ENCODE assay signal across 7 mouse cellular contexts in genomic region chr8:70873364-70873985, GRCm38 (mm10). TPM values are rescaled to one million over a fixed set of nuclear protein-coding genes. Genes with fewer than 3 reads are reported as not detected.
DNase-seq lines count a peak whose midpoint lies in the region; ATAC-seq and TF ChIP-seq lines count a peak whose summit lies in the region.

Gene Ccdc124 (minus strand): TSS chr8:70873935.

- ATAC-seq in intestine, postnatal 0 days, result peak; percentile 91
- peak; percentile 90 for ATAC-seq in midbrain, embryonic 12.5 days (ENCODE audit: low FRiP score, low read depth)

- peak; percentile 94 for DNase-seq in adrenal gland, adult 8-10 months
- peak; percentile 97 for DNase-seq in embryo, embryonic 9.5 days (ENCODE audit: extremely low spot score)
- no peak for DNase-seq in gonadal fat pad, adult 2 months (ENCODE audit: low read depth)
- DNase-seq in left cerebral cortex, postnatal 4 days, result peak; percentile 95

- H3K4me2 ChIP-seq in intestine, postnatal 0 days (replicated peaks; ENCODE audit: low read depth), result peak within 1 kb of the TSS; percentile 89
- H3K4me2 ChIP-seq in midbrain, embryonic 12.5 days (replicated peaks), result peak within 1 kb of the TSS; percentile 87

- WGBS in intestine, postnatal 0 days, result under 1% methylated on average over 46 of the region's 46 CpGs
- WGBS in midbrain, embryonic 12.5 days, result 1% methylated on average over 46 of the region's 46 CpGs
- WGBS in small intestine, adult 2 months, result 1% methylated on average over 46 of the region's 46 CpGs

- TF ChIP-seq POLR2A in small intestine, adult 2 months (IDR thresholded peaks at IDR 0.05; ENCODE audit: low read depth, low read length), result peak; percentile 31; the same call in 1 of the 2 replicates

- no peaks in the 10 kb centered on the region for H3K36me3 ChIP-seq in intestine, postnatal 0 days (ENCODE audit: control insufficient read depth, insufficient read depth)
- H3K36me3 ChIP-seq in midbrain, embryonic 12.5 days, result no peaks in the 10 kb centered on the region
- 0 out of 2 replicates have a peak, but pooled peaks cover 2% of the 10 kb centered on the region for H3K36me3 ChIP-seq in small intestine, adult 2 months (ENCODE audit: control insufficient read depth, insufficient read depth, low read length)

- H3K9me3 ChIP-seq in intestine, postnatal 0 days (ENCODE audit: control insufficient read depth), result no peaks in the 10 kb centered on the region
- no peaks in the 10 kb centered on the region for H3K9me3 ChIP-seq in midbrain, embryonic 12.5 days

- peak within 1 kb of the TSS; percentile 57 for H3K9ac ChIP-seq in intestine, postnatal 0 days (ENCODE audit: low read depth, low read length)
- H3K9ac ChIP-seq in midbrain, embryonic 12.5 days (replicated peaks), result peak within 1 kb of the TSS; percentile 73

- peak; percentile 99 for TF ChIP-seq CTCF in intestine, postnatal 0 days (IDR thresholded peaks at IDR 0.05; ENCODE audit: low read depth)
- peak; percentile 98 for TF ChIP-seq CTCF in small intestine, adult 2 months (IDR thresholded peaks at IDR 0.05; ENCODE audit: extremely low read depth, insufficient read length, insufficient replicate concordance, low read depth, low read length)

- H3K27ac ChIP-seq in intestine, postnatal 0 days (ENCODE audit: low read depth, low read length), result peak within 1 kb of the TSS; percentile 21; the same call in 1 of the 2 replicates
- peak within 1 kb of the TSS; percentile 80 for H3K27ac ChIP-seq in midbrain, embryonic 12.5 days (replicated peaks)
- H3K27ac ChIP-seq in small intestine, adult 2 months (ENCODE audit: insufficient read depth, low read depth, low read length), result peak within 1 kb of the TSS; percentile 84

- H3K4me3 ChIP-seq in intestine, postnatal 0 days (ENCODE audit: low read depth, low read length), result peak within 1 kb of the TSS; percentile 61
- peak within 1 kb of the TSS; percentile 77 for H3K4me3 ChIP-seq in midbrain, embryonic 12.5 days
- H3K4me3 ChIP-seq in small intestine, adult 2 months (ENCODE audit: low read depth, low read length), result peak within 1 kb of the TSS; percentile 94

- H3K4me1 ChIP-seq in intestine, postnatal 0 days (replicated peaks; ENCODE audit: control insufficient read depth, insufficient read depth, low read length), result no peaks in the 10 kb centered on the region; the same call in 1 of the 2 replicates
- peaks cover 23% of the 10 kb centered on the region for H3K4me1 ChIP-seq in midbrain, embryonic 12.5 days
- H3K4me1 ChIP-seq in small intestine, adult 2 months (ENCODE audit: control insufficient read depth, insufficient read depth, insufficient read length, low read length), result peaks cover 6% of the 10 kb centered on the region

- intact Hi-C loops in left cerebral cortex, postnatal 4 days (cut with DNase I), result no loop called here

- H3K27me3 ChIP-seq in intestine, postnatal 0 days (replicated peaks; ENCODE audit: control insufficient read depth, insufficient read depth, low read length), result no peaks in the 10 kb centered on the region
- H3K27me3 ChIP-seq in midbrain, embryonic 12.5 days, result peaks cover 6% of the 10 kb centered on the region; the same call in 1 of the 2 replicates
- no peaks in the 10 kb centered on the region for H3K27me3 ChIP-seq in small intestine, adult 2 months (ENCODE audit: control insufficient read depth, insufficient read depth, low read length)

RNA-seq across cellular contexts. Expression of gene Ccdc124, which starts in this region (rescaled TPM):
- 10 to 100 TPM; 48.5 to 68.7 (median 51.3) TPM for total RNA-seq in adrenal gland, adult 8-10 months (2022)
- 38.1 and 44.2 TPM in 2 replicates for polyA plus RNA-seq in gonadal fat pad, adult 2 months (2012; rRNA removed)
- polyA plus RNA-seq in intestine, postnatal 0 days (2015; fragmentation: Nextera tagmentation; extraction: Ambion mirVana), result 61.7 and 64.3 TPM in 2 replicates
- total RNA-seq in left cerebral cortex, postnatal 4 days (2021), result 10 to 100 TPM; 86.2 to 89.3 TPM
- 145 and 152 TPM in 2 replicates for polyA plus RNA-seq in midbrain, embryonic 12.5 days (2016; fragmentation: Nextera tagmentation; extraction: Ambion mirVana)
- 35.9 and 64.7 TPM in 2 replicates for polyA plus RNA-seq in small intestine, adult 2 months (2012; rRNA removed)

Comparison
In these comparisons a context has a peak if more than half of its experiments do, and no peak if none do; other contexts are left out.
1. H3K27ac ChIP-seq: peak in every context shown above with its lines; median percentile 84 in small intestine, adult 2 months; 80 in midbrain, embryonic 12.5 days; 21 in intestine, postnatal 0 days.